Mouse (Mus musculus) cerebellum, postnatal 14 days (tissue): ENCODE results near the gene Bcl3.

Experiments
- DNase-seq, 2 experiments: peaks; one replicate each; pipeline ENCODE4 v3.0.0; 2021; ENCODE audit warnings: mixed read lengths in 2 of 2

The Bcl3 gene

DNA sequence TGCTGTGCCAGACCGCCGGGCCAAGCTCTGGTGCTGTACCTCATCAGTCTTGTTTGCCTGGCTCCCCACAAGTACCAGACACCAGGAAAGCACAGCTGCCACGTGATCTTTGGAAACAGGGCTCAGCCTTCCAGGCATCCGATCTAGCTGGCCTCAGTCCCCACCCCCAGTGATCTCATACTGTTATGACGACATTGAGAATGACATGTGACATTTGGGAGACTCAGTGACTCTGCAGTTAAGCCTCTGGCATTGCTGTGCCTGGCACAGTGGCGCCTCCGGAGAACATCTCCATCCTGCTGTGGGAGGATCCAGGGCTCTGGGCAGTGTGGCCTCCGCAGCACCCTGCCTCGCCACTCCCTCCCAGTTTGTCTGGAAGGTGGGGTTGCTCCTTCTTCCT, 9.3 kb upstream of the Bcl3 start:
- DNase-seq, result no peak

GRCm38 (mm10) chr7:19830682-19831156, 8.1 kb upstream of the Bcl3 start:
- DNase-seq, result peak; percentile 41 to 44

GRCm38 (mm10) chr7:19829694-19830093, 7.1 kb upstream of the Bcl3 start:
- no peak for DNase-seq

DNA sequence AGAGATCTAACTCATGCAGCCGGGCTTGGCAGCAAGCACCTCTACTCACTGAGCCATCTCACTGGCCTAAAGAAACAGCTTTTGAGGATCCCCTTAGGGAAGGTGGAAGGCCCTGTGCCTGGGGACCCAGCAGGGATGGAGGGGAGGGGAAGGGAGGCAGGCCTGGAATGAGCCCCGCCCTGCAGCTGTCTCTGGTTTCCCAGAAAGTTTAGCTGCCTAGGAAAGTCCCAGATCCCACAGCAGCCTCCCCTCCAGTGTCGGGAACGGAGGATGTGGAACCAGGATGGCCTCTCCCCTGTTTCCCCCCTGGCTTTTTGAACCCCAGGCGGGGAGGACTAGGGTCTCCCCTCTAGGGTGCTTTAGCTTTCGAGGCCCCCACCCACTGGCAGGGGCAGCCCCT, 4.2 kb upstream of the Bcl3 start:
- DNase-seq, result no peak

DNA sequence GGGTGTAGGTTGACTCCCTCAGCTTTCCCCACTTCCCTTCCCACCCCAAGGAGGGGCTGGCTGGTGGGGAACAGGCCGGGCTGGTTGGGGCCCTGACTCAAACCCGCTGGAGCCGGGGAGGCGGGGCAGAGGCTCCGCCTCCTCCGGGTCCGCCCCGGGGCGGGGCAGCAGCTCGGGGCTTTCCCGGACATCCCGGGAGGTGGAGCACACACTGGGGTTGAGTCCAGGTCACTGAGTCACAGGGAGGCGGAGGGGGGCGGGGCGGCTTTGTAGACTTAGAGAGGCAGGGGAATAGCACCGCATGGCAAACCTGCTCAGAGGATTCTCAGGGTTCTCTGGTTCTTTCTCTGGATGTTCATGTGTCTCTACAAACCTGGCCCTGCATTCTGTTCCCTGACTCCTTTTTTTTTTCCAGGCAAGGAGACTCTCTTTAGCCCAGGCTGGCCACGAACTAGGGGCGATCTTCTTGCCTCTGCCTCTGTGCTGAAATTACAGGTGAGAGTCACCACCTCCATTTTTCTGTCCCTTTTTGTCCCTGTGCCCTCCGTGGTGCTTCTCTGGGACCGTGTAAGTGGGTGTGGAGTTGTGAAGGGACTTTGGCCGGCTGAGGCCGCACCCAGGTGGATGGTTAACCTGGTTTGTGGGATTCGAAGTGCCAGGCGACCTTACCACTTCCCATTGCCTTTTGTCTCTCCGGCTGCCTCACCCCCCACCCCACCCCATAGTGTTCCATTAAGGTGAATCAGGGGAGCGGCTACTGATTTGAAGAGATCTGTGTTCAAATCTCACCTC, 1.8 kb upstream of the Bcl3 start:
- DNase-seq, result peak in 1 of 2 experiments; percentile 46

- DNase-seq, result no peak
These were observed 949 bp upstream of the Bcl3 start for GRCm38 (mm10) chr7:19823256-19824181.

GRCm38 (mm10) chr7:19822193-19822592, 377 bp downstream of the Bcl3 start:
- DNase-seq, result no peak

- DNase-seq, result no peak
These were observed 937 bp downstream of the Bcl3 start for GRCm38 (mm10) chr7:19821633-19822032.

DNA sequence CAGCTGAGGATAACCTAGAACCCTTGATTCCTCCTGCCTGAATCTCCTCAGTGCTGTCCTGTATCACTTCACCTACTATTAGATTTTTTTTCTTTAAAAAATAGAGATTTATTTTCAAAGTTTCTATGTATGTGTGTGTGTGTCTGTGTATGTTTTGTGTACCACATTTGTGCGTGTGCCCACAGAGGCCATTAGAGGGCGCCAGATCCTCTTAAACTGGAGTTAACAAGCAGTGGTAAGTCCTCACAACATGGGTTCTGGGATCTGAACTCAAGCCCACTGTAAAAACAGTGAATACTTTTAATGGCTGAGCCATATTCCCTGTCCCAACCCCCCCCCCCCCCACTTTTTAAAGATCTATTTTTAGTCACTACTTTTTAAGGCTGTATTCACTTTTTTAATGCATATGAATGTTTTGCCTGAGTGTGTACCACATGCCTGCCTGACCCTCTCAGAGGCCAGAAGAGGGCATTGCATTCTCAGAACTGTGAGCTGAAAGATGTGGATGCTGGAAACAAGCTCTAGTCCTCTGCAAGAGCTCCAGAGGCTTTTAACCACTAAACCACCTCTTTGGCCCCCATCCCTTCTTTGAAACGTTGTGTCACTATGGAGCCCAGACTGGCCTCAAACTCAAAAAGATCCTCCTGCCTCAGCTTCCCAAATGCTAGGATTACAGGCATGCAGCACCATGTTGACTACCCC, 2.1 kb downstream of the Bcl3 start:
- DNase-seq, result no peak

GRCm38 (mm10) chr7:19818875-19819274, 3.7 kb downstream of the Bcl3 start:
- DNase-seq, result no peak

DNA sequence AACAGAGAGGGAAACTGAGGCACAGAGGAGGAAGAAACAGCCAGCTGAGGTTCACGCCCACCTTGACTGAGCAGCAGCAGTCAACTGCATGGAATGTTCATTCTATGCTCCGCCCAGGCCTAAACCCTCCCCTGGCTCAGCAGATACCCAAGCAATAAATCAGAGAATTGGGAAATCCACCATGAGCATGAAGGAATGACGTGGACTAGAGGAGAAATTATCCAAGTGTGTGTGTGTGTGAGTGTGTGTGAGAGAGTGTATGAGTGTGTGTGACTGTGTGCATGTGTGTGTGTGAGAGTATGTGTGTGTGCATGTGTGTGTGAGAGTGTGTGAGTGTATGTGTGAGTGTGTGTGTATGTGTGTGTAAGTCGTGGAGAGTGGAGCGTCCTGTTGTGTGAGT, 4.1 kb downstream of the Bcl3 start:
- DNase-seq, result no peak

DNA sequence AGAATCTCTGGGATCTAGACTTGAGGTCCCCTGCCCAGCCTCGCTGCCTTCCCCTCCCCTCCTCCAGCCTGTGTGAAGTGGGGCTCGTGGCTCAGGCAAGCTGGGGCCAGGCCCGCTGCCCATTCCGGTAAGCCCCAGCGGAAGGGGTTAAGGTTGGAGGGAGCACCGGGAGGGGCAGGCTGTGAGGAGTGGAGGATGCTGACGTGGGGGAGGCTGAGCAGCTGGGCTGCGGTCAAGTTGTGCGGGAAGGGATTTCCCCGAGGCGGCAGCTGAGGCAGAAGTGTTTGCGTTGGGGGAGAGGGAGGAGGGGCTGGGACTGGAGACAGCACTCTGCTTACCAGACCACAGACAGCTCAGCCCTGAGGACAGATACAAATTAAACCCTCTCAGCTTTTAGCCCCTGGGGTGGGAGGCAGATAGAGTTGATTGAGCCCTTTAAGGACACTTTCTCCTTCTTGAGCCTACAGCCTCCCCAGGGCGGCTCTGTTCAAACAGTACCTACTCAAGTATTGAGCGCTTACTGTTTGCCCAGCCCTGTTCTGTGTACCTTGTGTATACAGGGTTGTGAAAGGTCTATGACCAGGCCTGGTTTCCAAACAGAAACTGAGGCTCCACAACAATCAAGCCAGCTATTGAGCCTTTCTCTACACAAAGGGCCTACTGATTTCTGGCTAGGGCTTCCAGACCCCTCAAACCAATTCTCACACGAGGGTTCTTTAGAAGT, 5.0 kb downstream of the Bcl3 start:
- DNase-seq, result no peak

DNA sequence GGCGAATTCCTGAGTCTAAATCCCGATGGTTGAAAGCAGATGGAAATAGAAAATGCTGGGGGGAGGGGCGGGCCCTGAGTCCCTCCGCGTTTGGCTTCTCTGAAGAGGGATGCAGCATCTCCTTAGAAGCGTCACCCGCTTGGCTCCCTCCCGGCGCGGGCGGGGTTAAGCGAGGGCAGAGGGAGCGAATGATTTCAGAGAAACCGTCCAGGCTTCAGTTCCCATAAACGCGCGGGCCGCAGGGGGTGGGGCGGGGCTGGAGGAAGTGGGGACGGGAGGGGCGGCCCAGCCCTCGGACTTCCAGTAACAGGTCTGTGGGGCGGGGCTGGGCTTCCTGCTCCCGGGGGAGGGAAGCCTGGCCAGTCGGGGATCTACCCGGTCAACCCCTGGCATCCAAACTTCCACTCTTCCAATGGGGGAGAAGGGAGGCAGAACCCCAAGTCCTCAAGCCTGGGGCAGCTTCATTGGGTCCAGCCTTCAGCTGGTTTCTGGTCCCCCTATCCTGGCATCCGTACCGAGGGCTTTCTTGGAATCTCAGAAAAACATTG, 6.3 kb downstream of the Bcl3 start:
- peak; percentile 49 to 69 for DNase-seq

GRCm38 (mm10) chr7:19815296-19816223, 7.0 kb downstream of the Bcl3 start:
- DNase-seq, result no peak

DNA sequence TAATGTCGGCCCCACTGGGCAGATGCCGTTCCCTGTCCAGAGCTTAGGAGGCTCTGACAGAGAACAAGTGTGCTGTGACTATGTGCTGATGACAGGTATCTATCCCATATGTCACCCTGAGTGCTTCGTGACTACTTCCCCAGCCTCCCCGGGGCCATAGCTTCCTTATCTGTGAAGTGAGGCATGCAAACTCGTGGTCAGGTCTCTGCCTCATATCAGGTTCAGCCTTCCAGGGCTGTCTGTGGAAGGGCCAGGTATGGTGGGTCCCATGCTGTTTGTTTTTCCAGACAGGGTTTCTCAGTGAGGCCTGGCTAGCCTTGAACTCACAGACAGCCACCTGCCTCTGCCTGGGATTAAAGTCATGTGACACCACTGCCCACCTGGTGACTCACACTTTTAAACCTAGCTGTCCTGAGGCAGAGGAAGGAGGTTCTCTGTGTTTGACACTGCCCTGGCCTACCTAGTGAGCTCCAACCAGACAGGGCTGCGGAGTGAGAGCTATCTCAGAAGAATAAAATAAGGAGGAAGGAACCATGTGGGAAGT, 8.9 kb downstream of the Bcl3 start:
- no peak for DNase-seq

- DNase-seq, result no peak
These were observed 9.4 kb downstream of the Bcl3 start for GRCm38 (mm10) chr7:19813161-19813560.

GRCm38 (mm10) chr7:19811114-19811513, 11.5 kb downstream of the Bcl3 start:
- peak; percentile 51 to 70 for DNase-seq

DNA sequence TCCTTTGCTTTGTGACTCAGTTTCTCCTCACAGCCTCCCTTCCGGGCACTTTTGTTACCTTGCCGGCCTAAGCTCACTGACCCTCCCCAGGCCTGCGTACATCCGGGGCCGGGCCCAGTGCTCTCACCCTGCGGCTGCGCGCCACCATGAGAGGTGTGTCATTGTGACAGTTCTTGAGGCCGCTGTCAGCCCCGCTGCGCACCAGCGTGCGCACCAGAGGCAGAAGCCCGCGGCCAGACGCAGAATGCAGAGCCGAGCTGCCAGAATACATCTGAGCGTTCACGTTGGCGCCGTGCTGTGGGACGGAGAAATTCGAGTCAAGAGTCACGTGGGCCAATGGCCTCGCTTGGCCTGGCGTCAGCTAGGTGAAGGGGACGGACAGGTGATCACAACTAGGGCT, 13.2 kb downstream of the Bcl3 start:
- DNase-seq, result peak; percentile 18 to 22

- DNase-seq, result no peak
These were observed 16.1 kb downstream of the Bcl3 start for GRCm38 (mm10) chr7:19806356-19806969.

DNA sequence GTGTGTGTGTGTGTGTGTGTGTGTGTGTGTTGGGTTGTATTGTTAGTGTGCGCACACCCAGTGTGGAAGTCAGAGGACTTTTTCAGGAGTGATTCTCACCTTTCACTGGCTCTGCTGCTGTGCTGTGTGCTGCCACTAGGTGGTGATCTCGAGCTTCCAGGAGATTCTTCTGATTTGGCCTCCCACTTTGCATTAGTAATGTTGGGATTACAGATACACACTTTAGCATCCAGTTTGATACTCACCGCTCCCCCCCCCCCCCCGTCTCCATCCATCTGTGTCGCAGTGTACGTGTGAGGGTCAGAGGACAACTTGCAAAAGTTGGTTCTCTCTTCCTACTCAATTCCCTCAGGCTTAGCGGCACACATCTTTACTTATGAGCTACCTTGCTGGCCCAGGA, 19.6 kb downstream of the Bcl3 start:
- peak; percentile 79 to 87 for DNase-seq
